Mouse (Mus musculus) ES-E14 (cell line): Measurements from ENCODE around the gene Kansl1l. TPM values are rescaled to one million over a fixed set of nuclear protein-coding genes. Genes with fewer than 3 reads are reported as not detected.
A peak's percentile ranks its signal among the peaks of the same experiment; 100 is the strongest.

ENCODE experiments used
- DNase-seq: peaks from one replicate; pipeline ENCODE4 v3.0.0-alpha.2; 2013; ENCODE audit warnings: low read depth, low spot score
- H3K27ac ChIP-seq: 2 replicates; pipeline ENCODE4 v1.5.1; 2012; ENCODE audit warnings: low read depth, mild to moderate bottlenecking, low read length, moderate library complexity, mixed read lengths; ENCODE audit not compliant: poor library complexity, insufficient read depth, severe bottlenecking
- H3K36me3 ChIP-seq: 2 replicates; pipeline ENCODE4 v1.6.1; 2012; ENCODE audit warnings: mild to moderate bottlenecking, low read length, moderate library complexity, mixed read lengths; ENCODE audit not compliant: control insufficient read depth, poor library complexity, insufficient read depth, severe bottlenecking
- H3K4me1 ChIP-seq, 2 experiments: fragments of 150-350 bp in 1 of 2; sonication (generic) in 1 of 2; 2 replicates each; pipeline ENCODE4 v1.6.1; 2012; ENCODE audit warnings: low read length in 2 of 2, mild to moderate bottlenecking in 1 of 2, mixed read lengths in 1 of 2; ENCODE audit not compliant: control insufficient read depth in 2 of 2, insufficient read depth in 2 of 2, poor library complexity in 1 of 2
- H3K4me3 ChIP-seq, 2 experiments: fragments of 150-350 bp in 1 of 2; sonication (generic) in 1 of 2; 2 replicates each; pipeline ENCODE4 v1.5.1; 2012; ENCODE audit warnings: low read length in 2 of 2, low read depth in 1 of 2, mild to moderate bottlenecking in 1 of 2, mixed read lengths in 1 of 2; ENCODE audit not compliant: insufficient read depth in 1 of 2, poor library complexity in 1 of 2, severe bottlenecking in 1 of 2
- H3K9ac ChIP-seq: 2 replicates; pipeline ENCODE4 v1.6.1; 2012; ENCODE audit warnings: low read depth, mild to moderate bottlenecking, low read length, mixed read lengths; ENCODE audit not compliant: poor library complexity, insufficient read depth, severe bottlenecking
- H3K9me3 ChIP-seq: fragments of 150-350 bp; sonication (generic); 2 replicates; pipeline ENCODE4 v1.6.1; 2012; ENCODE audit warnings: low read depth, mild to moderate bottlenecking, low read length; ENCODE audit not compliant: control insufficient read depth, insufficient read depth
- CHD2 ChIP-seq: IDR thresholded peaks from 2 replicates; pipeline ENCODE4 v1.6.1; 2014; ENCODE audit warnings: mild to moderate bottlenecking, low read depth, low read length, inconsistent platforms
- HCFC1 ChIP-seq: IDR thresholded peaks from 2 replicates; pipeline ENCODE4 v1.6.1; 2012; ENCODE audit warnings: low read length, inconsistent platforms, borderline replicate concordance; ENCODE audit not compliant: insufficient read depth
- MAFK ChIP-seq: IDR thresholded peaks from 2 replicates; pipeline ENCODE4 v1.6.1; 2014; ENCODE audit warnings: mild to moderate bottlenecking, low read depth, low read length, inconsistent platforms; ENCODE audit not compliant: insufficient read depth
- ZC3H11A ChIP-seq: IDR thresholded peaks from 2 replicates; pipeline ENCODE4 v1.6.1; 2012; ENCODE audit warnings: low read depth, mild to moderate bottlenecking, inconsistent platforms, low read length, borderline replicate concordance
- ZNF384 ChIP-seq: IDR thresholded peaks from 2 replicates; pipeline ENCODE4 v1.6.1; 2012; ENCODE audit warnings: low read depth, low read length, inconsistent platforms
- in situ Hi-C, 2 experiments: fragments of 600-800 bp; cut with MboI; formaldehyde crosslinking; loops; one replicate each; pipeline ENCODE4 v1.15.1; 2025; ENCODE audit warnings: low sequenced_read_pairs in 2 of 2, inconsistent platforms in 1 of 2; ENCODE audit not compliant: unreplicated experiment in 2 of 2
- total RNA-seq: library from RNA; depleted of rRNA; stranded (reverse); fragments of 300-350 nt; gene quantifications from 2 replicates; pipeline ENCODE4 v1.2.3, GENCODE M21; 2012

The Kansl1l gene
- total RNA-seq, 1 experiment: 3.3 TPM

DNA sequence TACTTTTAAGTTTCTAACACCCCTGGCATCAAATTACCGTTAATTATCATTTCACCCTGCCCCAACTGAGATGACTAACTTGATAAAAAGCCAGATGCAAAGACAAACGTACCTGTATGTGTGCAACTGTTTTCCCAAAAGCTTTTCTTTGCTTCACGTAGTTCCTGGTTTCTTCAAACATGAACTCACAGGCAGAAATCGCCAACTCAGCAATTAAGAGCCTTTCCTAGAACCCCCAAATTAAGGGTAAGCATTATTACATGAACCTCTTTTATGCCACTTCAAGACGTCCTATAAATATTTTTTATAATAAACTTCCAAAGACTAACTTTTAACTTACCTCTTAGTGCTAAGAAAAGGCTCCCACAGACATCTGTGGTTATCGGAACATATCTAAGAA is 24.1 kb upstream of the Kansl1l start:
- H3K4me1 ChIP-seq: no peaks in the 10 kb centered on the region
- no peak for DNase-seq
- in situ Hi-C loops: loop anchor here in 1 of 2 experiments (25.0 kb wide), 1 partner anchor 729 kb away; no protein-coding TSS in a partner anchor
- TF ChIP-seq ZNF384 (no peak), MAFK (peak; percentile 85), HCFC1 (no peak), ZC3H11A (no peak)
- H3K4me3 ChIP-seq: no peak overlapping the region
- H3K36me3 ChIP-seq: peaks cover 2% of the 10 kb centered on the region; the same call in 1 of the 2 replicates
- no peaks in the 10 kb centered on the region for H3K9me3 ChIP-seq
- no peak overlapping the region for H3K27ac ChIP-seq
- H3K9ac ChIP-seq: no peak overlapping the region

DNA sequence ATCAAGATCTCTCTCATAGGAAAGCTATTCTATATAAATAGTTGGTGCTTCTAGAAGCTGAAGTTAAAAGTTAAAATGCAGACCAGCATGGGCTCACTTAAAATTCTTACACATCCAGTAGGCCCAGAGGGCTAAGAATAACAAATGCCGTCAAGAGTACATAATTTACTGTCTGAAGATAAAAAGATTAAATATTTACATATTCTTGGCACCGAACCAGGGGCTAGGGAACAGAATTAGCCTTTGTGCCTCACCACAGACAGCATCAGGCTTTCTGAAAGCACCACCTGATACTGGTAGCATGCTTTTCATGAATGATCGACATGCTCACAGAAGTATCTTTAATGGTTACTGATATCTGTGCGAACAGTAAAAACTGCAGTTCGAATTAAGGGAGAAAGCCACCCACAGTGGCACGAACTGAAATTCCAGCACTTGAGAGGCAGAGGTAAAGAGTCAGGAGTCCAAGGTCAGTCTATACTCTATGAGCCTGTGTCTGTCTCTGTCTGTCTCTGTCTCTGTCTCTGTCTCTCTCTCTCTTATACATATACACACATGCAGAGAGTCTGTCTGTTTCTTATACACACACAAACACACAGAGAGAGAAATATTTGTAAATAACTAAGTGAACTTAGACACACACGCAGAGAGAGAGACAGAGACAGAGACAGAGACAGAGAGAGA is 22.5 kb upstream of the Kansl1l start:
- DNase-seq: no peak
- in situ Hi-C loops: loop anchor here in 1 of 2 experiments (25.0 kb wide), 1 partner anchor 728 kb away; no protein-coding TSS in a partner anchor

DNA sequence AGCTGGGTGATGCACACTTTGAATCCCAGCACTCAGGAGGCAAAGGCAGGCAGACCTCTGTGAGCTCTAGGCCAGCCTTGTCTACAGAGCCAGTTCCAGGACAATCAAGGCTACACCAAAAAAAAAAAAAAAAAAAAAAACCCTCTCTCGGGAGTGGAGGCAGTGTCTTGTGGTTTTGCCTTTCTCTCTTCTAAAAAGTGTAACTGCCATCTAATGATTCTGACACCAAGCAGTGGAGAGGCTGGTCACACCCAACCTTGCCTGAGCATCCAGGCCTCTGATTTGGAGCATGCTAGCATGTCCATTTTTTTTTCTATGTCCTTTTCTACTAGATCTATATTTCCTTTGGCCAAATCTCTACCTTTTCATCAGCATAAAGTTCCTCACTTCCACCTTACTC is 21.8 kb upstream of the Kansl1l start:
- Histone ChIP-seq H3K9me3 (no peaks in the 10 kb centered on the region), H3K4me1 (no peaks in the 10 kb centered on the region), H3K36me3 (no peaks in the 10 kb centered on the region; the same call in 1 of the 2 replicates), H3K27ac (no peak overlapping the region), H3K4me3 (no peak overlapping the region), H3K9ac (no peak overlapping the region)
- in situ Hi-C loops: loop anchor here in 1 of 2 experiments (25.0 kb wide), 1 partner anchor 727 kb away; no protein-coding TSS in a partner anchor
- no peak for TF ChIP-seq ZNF384
- TF ChIP-seq ZC3H11A: no peak
- TF ChIP-seq HCFC1: no peak
- no peak for TF ChIP-seq CHD2
- TF ChIP-seq MAFK: no peak
- DNase-seq: no peak

More for the DNA sequence above, 22.5 kb upstream of the Kansl1l start:
- Histone ChIP-seq H3K36me3 (no peaks in the 10 kb centered on the region; the same call in 1 of the 2 replicates), H3K4me1 (no peaks in the 10 kb centered on the region), H3K27ac (no peak overlapping the region), H3K9me3 (no peaks in the 10 kb centered on the region), H3K9ac (no peak overlapping the region), H3K4me3 (no peak overlapping the region)
- TF ChIP-seq ZC3H11A (no peak), MAFK (no peak), CHD2 (no peak), ZNF384 (no peak), HCFC1 (no peak)

DNA sequence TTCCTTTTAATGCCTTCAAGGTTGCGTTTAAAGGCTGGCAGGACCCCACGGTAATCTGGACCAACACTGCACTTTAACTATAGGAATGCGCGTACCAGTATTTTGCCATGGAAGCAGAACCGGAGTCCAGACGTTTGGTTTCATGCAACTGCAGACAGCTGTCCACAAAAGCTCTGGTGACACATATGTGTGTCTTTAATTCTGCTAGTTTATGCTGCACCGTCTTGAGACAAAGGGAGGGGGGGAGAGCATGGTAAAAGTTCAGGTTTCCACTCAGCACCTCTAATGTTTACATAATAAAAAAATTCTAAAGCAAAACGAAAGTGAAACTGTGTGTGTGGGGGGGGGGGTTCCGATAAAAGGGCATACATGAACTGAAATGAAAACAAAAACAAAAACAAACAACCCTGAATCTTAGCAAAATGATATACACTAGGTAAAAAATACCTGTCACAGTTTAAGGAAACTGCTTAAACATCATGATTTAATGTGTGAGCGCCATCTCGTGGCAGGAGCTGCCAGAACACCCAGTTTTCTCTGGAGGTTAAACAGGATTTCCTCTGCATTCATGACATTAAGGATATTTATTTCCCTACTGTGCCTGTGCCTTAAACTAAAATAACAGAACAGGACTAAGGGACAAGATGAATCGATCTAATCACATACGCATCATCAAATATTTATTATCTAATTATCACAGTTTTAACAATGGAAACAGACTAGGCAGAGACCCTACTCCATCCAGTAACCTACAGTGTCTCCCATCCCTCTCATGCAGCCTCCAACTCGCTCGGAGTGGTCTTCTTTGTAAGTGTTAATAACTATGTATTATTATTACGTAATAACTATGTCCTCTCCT is 21.1 kb upstream of the Kansl1l start:
- no peaks in the 10 kb centered on the region; the same call in 1 of the 2 replicates for H3K36me3 ChIP-seq
- TF ChIP-seq ZC3H11A (no peak), ZNF384 (no peak), MAFK (no peak), CHD2 (no peak), HCFC1 (no peak)
- no peaks in the 10 kb centered on the region for H3K4me1 ChIP-seq
- in situ Hi-C loops: loop anchor here in 1 of 2 experiments (25.0 kb wide), 1 partner anchor 726 kb away; no protein-coding TSS in a partner anchor
- H3K9ac ChIP-seq: no peak overlapping the region
- H3K9me3 ChIP-seq: no peaks in the 10 kb centered on the region
- H3K27ac ChIP-seq: no peak overlapping the region
- no peak overlapping the region for H3K4me3 ChIP-seq
- no peak for DNase-seq
